Mouse (Mus musculus): ENCODE data around the gene Schip1.

DNA sequence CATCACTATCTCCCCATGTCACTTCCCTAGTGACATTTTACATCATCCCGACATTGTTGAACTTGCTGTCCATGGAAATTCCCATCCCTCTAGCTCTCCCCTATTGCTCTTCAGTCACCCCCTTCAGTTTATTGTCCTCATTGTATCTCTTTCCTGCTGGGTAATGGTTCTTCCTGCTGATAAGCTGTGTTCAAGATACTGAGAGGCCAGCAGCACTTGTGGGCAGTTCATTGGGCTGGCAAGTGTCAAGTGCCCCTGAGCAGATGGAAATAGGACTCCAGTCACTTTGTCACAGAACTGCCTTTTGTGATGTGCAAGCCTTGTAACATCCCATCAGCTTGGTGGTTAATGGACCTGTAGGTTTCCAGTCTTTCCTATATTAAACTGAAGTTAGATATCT lies 241.0 kb downstream of the Schip1 start:
- no peak for TF ChIP-seq TAL1 (IDR thresholded peaks at IDR 0.05; ENCODE audit: low read length)
- TF ChIP-seq GATA1 (IDR thresholded peaks at IDR 0.05; ENCODE audit: low read length) = no peak
